Mouse (Mus musculus) heart, embryonic 11.5 days (tissue): ENCODE measurements around the gene Mrpl34. TPM values are rescaled to one million over a fixed set of nuclear protein-coding genes. Genes with fewer than 3 reads are reported as not detected.

Experiments
- ATAC-seq: fragments of 200-750 bp; cut with Nextera tagmentation; replicated peaks from 2 replicates; pipeline ENCODE4 v1.8.0; 2017; ENCODE audit warnings: moderate library complexity; ENCODE audit not compliant: insufficient number of reproducible peaks, low FRiP score, low TSS enrichment
- H3K27ac ChIP-seq: fragments of 300-500 bp; sonication (generic); 2 replicates; pipeline ENCODE4 v1.5.1; 2014; ENCODE audit warnings: mild to moderate bottlenecking, low read depth, low read length
- H3K27me3 ChIP-seq: fragments of 300-500 bp; sonication (generic); 2 replicates; pipeline ENCODE4 v1.6.1; 2014; ENCODE audit warnings: mild to moderate bottlenecking, low read length, mixed read lengths; ENCODE audit not compliant: control insufficient read depth, insufficient read depth
- H3K36me3 ChIP-seq: fragments of 300-500 bp; sonication (generic); 2 replicates; pipeline ENCODE4 v1.6.1; 2014; ENCODE audit warnings: mild to moderate bottlenecking, low read length, moderate library complexity, mixed read lengths; ENCODE audit not compliant: control insufficient read depth, insufficient read depth
- H3K4me1 ChIP-seq: fragments of 300-500 bp; sonication (generic); 2 replicates; pipeline ENCODE4 v1.6.1; 2014; ENCODE audit warnings: low read length; ENCODE audit not compliant: control insufficient read depth, insufficient read depth
- H3K4me2 ChIP-seq: fragments of 300-500 bp; sonication (generic); 2 replicates; pipeline ENCODE4 v1.6.1; 2014; ENCODE audit warnings: mild to moderate bottlenecking, moderate library complexity
- H3K4me3 ChIP-seq: fragments of 300-500 bp; sonication (generic); 2 replicates; pipeline ENCODE4 v1.5.1; 2014; ENCODE audit warnings: low read depth, low read length
- H3K9ac ChIP-seq: fragments of 300-500 bp; sonication (generic); 2 replicates; pipeline ENCODE4 v1.6.1; 2014; ENCODE audit warnings: mild to moderate bottlenecking, low read depth, low read length, moderate library complexity
- H3K9me3 ChIP-seq: fragments of 300-500 bp; sonication (generic); replicated peaks from 2 replicates; pipeline ENCODE4 v1.6.1; 2016; ENCODE audit warnings: low read length; ENCODE audit not compliant: control insufficient read depth
- WGBS: fragments of 180-500 bp; shearing (Covaris S2); extraction: QIAGEN DNeasy Blood & Tissue Kit; methylation state at CpG from one replicate; pipeline ENCODE4 v1.1.7; 2014; ENCODE audit not compliant: insufficient replicate concordance; 5-methylcytosine and 5-hydroxymethylcytosine counted together
- polyA plus RNA-seq: library from polyadenylated mRNA; unstranded; fragments of >200 nt; fragmentation: Nextera tagmentation; extraction: Ambion mirVana; gene quantifications from 2 replicates; pipeline ENCODE4 v1.2.1, GENCODE M21; 2014

Gene Mrpl34
- polyA plus RNA-seq, 1 experiment from 2014 or later: 163 TPM

- peaks cover 15% of the 10 kb centered on the region for H3K36me3 ChIP-seq
- ATAC-seq: no peak
- peaks cover 13% of the 10 kb centered on the region for H3K4me1 ChIP-seq
- H3K4me2 ChIP-seq: no peak overlapping the region; the same call in 1 of the 2 replicates
- WGBS: 80% methylated on average over 5 of the region's 5 CpGs
- H3K4me3 ChIP-seq: no peak overlapping the region
- H3K27ac ChIP-seq: no peak overlapping the region
- H3K27me3 ChIP-seq: no peaks in the 10 kb centered on the region
- H3K9me3 ChIP-seq: no peaks in the 10 kb centered on the region
- H3K9ac ChIP-seq: no peak overlapping the region
Measured at GRCm38 (mm10) chr8:71470913-71471255, 6.1 kb downstream of the Mrpl34 start.

GRCm38 (mm10) chr8:71471861-71472260, 7.1 kb downstream of the Mrpl34 start:
- Histone ChIP-seq H3K9ac (no peak overlapping the region), H3K27ac (no peak overlapping the region), H3K9me3 (no peaks in the 10 kb centered on the region), H3K4me2 (no peak overlapping the region), H3K4me1 (peaks cover 14% of the 10 kb centered on the region), H3K36me3 (peaks cover 15% of the 10 kb centered on the region), H3K27me3 (no peaks in the 10 kb centered on the region), H3K4me3 (no peak overlapping the region)
- WGBS: 93% methylated on average over 17 of the region's 17 CpGs
- ATAC-seq: no peak

DNA sequence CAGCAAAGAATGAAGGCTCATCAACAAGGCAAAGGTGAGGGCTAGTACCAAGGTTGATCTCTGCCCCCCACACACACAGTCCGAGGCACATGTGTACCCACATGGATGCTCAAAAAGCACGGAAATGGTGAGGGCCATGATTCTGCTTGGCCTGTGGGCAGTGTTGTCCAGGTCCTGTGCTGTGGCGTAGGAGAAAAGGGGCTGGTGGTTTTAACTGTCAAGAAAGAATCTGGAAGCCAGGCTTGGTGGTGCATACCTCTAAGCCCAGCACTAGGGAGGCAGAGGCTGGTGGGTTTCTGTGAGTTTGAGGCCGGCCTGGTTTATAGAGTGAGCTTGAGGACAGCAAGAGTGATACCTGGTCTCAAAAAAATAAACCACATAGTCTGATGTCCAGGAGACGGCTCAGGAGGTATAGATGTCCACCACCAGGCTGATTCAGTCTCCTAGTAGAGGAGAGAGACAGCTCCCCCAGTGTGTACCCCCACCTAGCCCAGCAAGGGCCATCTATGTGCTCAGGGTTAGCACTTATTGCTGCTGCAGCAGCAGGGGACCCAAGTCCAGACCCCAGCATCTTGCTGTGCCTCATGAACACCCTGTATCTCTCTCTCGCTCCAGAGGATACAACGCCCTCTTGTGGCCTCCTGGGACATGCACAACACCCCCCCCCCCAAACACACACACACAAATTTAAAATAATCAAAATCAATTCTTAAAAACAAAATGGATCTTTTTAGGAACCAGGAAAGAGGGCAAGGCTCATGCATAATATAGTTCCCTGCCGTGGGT, 8.0 kb downstream of the Mrpl34 start:
- ATAC-seq: no peak
- Histone ChIP-seq H3K9me3 (no peaks in the 10 kb centered on the region), H3K4me3 (no peak overlapping the region), H3K4me2 (no peak overlapping the region), H3K27ac (no peak overlapping the region), H3K36me3 (peaks cover 15% of the 10 kb centered on the region), H3K27me3 (peaks cover 4% of the 10 kb centered on the region; the same call in 1 of the 2 replicates), H3K4me1 (peaks cover 15% of the 10 kb centered on the region), H3K9ac (no peak overlapping the region)
- WGBS: 84% methylated on average over 8 of the region's 8 CpGs

GRCm38 (mm10) chr8:71474344-71474743, 9.6 kb downstream of the Mrpl34 start:
- Histone ChIP-seq H3K4me3 (no peak overlapping the region), H3K36me3 (peaks cover 15% of the 10 kb centered on the region), H3K9me3 (no peaks in the 10 kb centered on the region), H3K4me1 (peaks cover 15% of the 10 kb centered on the region), H3K27ac (no peak overlapping the region), H3K9ac (no peak overlapping the region), H3K27me3 (peaks cover 14% of the 10 kb centered on the region), H3K4me2 (no peak overlapping the region)
- ATAC-seq: no peak
- WGBS: 92% methylated on average over 18 of the region's 18 CpGs

- Histone ChIP-seq H3K27me3 (peaks cover 14% of the 10 kb centered on the region), H3K4me2 (peak overlapping the region; percentile 88; the same call in 1 of the 2 replicates), H3K36me3 (peaks cover 15% of the 10 kb centered on the region), H3K27ac (no peak overlapping the region), H3K9ac (no peak overlapping the region), H3K4me1 (peaks cover 11% of the 10 kb centered on the region), H3K9me3 (no peaks in the 10 kb centered on the region), H3K4me3 (no peak overlapping the region)
- no peak for ATAC-seq
- WGBS: 88% methylated on average over 25 of the region's 25 CpGs
Measured at GRCm38 (mm10) chr8:71474785-71475701, 10.3 kb downstream of the Mrpl34 start.

DNA sequence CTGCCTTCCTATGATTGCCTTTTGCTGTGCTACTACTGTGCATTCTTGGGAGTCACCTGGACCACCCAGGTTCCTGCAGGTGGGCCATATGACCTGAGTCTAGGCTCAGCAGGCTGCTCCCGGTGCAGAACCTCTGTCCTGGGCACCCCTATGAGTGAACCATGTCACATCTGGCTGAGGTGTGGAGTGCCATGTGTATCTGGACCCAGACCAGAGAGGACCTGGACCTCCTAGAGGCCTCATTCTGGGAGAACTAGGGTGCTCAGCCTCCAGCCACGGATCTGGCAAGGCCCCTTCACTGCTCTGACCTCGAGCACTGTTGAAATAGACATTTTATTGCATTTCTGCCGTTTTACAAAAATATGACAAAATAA, 10.9 kb downstream of the Mrpl34 start:
- WGBS: 19% methylated on average over 4 of the region's 4 CpGs
- ATAC-seq: 0 out of 2 replicates have a peak, but pooled peaks have one; percentile 16
- peaks cover 15% of the 10 kb centered on the region for H3K36me3 ChIP-seq

DNA sequence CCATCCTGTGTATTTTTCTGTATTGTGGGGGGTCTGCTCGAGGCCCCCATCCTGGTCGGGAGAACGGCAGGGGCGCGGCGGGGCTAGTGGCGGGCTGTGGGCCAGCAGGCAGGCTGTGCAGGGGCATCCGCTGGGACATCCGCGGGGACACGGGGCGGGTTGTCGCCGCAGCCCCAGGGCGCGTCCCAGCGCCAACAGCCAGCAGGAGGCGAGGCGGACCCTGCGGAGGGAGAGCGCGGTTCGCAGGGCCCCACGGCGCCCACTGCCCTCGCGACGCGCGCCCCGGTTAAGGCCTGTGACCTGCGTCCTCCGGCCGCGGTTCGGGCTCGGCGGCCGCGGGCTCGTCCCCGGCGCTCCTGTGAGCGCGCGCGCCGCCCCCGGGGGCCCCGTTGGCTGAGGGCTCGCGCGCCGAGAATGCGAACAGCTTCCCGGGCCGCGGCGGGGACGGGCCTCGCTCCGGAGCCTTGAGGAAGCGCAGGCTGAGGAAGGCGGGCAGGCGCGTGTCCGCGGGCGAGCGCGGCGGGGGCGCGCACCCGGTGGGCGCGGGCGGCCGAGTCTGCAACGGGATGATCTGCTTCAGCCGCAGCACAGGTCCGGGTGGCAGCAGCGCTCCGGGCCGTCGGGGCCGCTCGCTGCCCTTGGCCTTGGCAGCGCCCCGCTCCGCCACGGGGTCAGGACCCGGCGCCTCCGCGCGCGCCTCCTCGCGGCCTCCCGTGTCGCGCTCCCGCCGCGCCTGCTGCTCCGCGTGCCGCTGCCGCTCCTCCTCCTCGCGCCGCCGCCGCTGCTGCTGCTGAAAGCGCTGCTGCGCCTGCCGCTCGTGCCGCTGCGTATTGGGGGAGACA, 11.6 kb downstream of the Mrpl34 start:
- ATAC-seq: peak; percentile 52
- under 1% methylated on average over 98 of the region's 121 CpGs for WGBS
- H3K36me3 ChIP-seq: peaks cover 12% of the 10 kb centered on the region

More for the DNA sequence above, 10.9 kb downstream of the Mrpl34 start:
- no peaks in the 10 kb centered on the region for H3K9me3 ChIP-seq
- peaks cover 19% of the 10 kb centered on the region for H3K27me3 ChIP-seq
- H3K9ac ChIP-seq: peak overlapping the region; percentile 71
- H3K4me2 ChIP-seq: peak overlapping the region; percentile 88
- peaks cover 6% of the 10 kb centered on the region; the same call in 1 of the 2 replicates for H3K4me1 ChIP-seq
- no peak overlapping the region for H3K27ac ChIP-seq
- peak overlapping the region; percentile 60 for H3K4me3 ChIP-seq

More for the DNA sequence above, 11.6 kb downstream of the Mrpl34 start:
- peak overlapping the region; percentile 71 for H3K9ac ChIP-seq
- H3K4me1 ChIP-seq: 0 out of 2 replicates have a peak, but pooled peaks cover 5% of the 10 kb centered on the region
- H3K9me3 ChIP-seq: no peaks in the 10 kb centered on the region
- peak overlapping the region; percentile 60 for H3K4me3 ChIP-seq
- H3K27me3 ChIP-seq: peaks cover 25% of the 10 kb centered on the region
- peak overlapping the region; percentile 88 for H3K4me2 ChIP-seq
- H3K27ac ChIP-seq: peak overlapping the region; percentile 78
